Mouse (Mus musculus) cerebellum, adult 2 months (tissue): ENCODE measurements around the gene Parp3.

ENCODE experiments used
- CTCF ChIP-seq: fragments of 200-500 bp; IDR thresholded peaks from 2 replicates; pipeline ENCODE4 v1.5.1; 2011; ENCODE audit warnings: low read depth, mild to moderate bottlenecking, control low read depth, low read length, moderate library complexity, borderline replicate concordance; ENCODE audit not compliant: insufficient read depth
- POLR2A ChIP-seq: fragments of 200-500 bp; IDR thresholded peaks from 2 replicates; pipeline ENCODE4 v1.6.1; 2011; ENCODE audit warnings: low read length, control low read depth, borderline replicate concordance; ENCODE audit not compliant: insufficient read depth

DNA sequence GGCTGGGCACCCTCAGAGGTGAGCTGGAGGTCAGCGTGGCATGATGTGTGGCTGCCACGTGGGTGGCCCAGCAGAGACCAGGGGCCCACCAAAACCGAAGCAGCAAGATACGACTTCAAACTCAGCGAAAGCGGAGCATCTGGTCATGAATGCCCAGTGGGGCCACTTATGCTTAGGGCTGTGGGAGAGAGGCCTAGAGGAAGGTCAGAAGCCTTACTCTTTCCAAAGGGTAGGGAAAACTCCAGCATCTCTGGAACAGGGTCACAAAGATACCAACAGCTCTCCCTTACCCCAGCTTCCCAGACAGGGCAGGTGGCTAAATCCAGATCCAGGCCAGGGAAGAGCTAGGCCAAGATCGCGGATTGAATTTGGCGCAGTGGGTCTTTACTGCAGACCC, 19.6 kb downstream of the Parp3 start:
- no peak for TF ChIP-seq POLR2A
- TF ChIP-seq CTCF: no peak
